Mouse (Mus musculus): ENCODE measurements at regions not wholly inside any gene's neighbourhood (a gene's known extent, or its start where the extent isn't known, plus 50 kb on each side); places are given as distances from the start of the nearest gene placed in this dataset.

- TF ChIP-seq CTCF (IDR thresholded peaks at IDR 0.05; ENCODE audit: low read depth, low read length) (no peak), POLR2A (IDR thresholded peaks at IDR 0.05; ENCODE audit: extremely low read depth, insufficient read depth, low read length) (no peak)
Measured at GRCm38 (mm10) chr14:72042881-72043236, 448.8 kb downstream of the Gm9195 start.

All from liver, adult 2 months (tissue).